Mouse (Mus musculus) kidney, postnatal 36 days (tissue): Measurements from ENCODE around the gene Kansl3.

Experiments used
- DNase-seq, 2 experiments: peaks; one replicate each; pipeline ENCODE4 v3.0.0; 2021 to 2022; ENCODE audit warnings: mixed read lengths in 2 of 2

Gene Kansl3

GRCm38 (mm10) chr1:36321829-36322573 lies 47.0 kb downstream of the Kansl3 start:
- peak; percentile 49 to 55 for DNase-seq

DNA sequence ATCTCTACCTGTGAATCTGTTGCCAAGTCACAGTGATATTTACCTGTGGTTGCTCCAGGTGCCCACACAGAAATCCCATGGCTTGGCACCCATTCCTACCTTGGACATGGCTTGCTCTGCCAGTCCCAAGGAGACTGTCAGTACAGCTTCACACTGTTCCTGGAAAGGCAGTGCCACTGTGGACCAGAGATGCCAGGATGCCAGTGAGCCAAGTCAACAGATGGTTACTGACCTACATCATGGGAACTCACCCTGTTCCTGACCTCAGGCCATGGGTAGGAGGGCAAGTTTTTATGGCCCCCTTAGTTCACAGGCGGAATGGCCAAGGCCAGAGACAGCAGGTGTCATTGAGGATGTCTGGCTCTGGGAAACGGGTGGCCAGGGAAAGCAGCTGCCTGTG lies 47.8 kb downstream of the Kansl3 start:
- DNase-seq = no peak

DNA sequence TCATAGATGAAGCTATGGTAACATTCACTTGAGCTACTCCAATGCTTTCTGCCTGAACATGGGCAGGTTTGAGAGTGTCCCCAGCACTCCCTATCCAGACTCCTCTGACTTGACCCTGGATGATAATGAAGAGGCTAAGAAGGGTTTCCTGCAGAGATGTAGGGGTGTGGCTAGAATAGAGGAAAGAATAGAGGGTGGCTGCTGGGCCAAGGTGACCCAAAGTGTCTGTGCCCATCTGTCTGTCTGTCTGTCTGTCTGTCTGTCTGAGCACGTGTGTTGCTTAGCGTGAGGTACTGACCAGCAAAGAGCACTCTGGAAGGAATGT lies 53.2 kb downstream of the Kansl3 start:
- no peak for DNase-seq

GRCm38 (mm10) chr1:36314959-36315775 lies 53.8 kb downstream of the Kansl3 start:
- DNase-seq = no peak

- no peak for DNase-seq
These were observed 59.5 kb downstream of the Kansl3 start for GRCm38 (mm10) chr1:36309498-36309901.

DNA sequence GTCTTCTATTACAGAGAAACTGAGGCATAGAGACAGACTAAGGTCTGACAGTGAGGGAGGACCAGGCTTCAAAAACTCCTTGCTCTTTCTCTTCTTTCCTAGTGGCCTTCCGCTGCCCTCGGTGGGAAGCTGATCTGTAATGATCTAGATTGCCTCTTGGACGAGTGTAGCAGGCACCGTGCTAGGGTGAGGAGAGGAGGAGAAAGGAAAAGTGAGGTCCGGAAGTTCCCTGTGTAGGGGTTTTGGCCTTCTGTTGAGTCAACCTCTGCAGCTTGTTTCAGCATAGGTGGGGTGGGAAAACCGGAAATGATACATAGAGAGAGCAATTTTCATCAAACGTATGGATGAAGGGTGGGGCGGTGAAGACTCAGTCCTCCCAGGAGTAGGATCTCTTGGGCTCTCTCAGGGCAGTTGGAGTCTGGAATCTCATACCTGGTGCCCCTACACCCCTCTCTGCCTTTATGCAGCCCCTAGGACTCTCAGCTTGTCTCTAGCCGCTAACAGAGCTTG lies 60.0 kb downstream of the Kansl3 start:
- no peak for DNase-seq

DNA sequence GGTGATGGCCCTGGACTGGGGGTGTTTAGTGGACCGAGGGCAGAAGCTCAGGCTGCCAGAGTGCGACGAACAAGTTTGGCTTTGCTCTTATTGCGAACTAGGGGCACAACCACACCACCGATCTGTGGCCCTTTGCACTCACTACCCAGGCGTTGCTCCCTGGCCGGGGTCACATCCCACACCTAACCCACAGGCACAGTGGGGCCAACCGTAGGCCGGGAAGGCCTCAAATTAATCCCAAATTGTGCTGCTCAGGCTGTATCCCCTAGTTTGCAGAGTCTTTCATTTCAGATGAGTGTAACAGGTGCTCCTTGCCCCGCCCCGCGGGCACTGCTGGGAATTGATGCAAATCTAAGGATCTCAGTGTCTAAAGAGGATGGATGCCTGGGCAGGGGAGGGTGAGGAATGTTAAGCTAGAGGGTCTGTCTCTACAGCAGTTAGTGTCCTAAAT lies 60.5 kb downstream of the Kansl3 start:
- DNase-seq = peak; percentile 20 to 39

DNA sequence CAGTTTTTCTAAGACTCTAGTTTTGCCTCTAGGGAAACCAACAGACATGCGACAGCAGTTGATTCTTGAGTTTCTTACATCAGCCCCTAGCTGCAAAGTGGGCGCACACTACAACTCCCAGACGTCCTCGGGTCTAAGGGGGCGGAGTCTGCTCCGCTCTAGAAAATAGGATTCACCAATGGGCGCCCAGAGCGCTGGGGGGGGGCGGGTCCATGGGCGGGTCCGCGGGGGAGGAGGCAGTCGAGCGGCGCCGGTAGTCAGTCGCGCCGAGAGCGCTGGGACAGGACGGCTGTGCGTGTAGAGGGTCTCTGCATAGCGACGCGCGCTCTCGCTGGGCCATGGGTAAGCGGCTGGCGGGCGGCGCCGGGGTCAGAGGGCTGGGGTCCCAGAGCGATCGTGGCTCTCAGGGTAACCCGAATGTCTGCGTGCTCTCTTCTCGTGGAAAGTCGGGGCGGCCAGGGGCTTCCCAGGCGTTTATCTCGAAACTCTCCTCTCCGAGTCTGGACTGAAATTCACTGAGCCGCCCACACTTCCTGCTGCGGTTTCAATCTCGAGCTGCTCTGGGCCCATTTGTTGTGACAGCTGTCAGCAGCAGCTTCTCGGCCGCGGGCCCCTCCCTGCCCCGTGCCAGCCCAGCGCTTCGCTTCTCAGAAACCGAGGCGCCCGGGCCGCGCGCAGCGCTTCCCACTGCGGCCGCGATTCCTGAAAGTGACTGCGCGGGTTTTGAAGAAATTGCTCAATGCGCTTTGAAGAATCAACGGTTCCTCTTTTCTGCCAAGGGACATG lies 61.3 kb downstream of the Kansl3 start, which contains the start of gene Arid5a:
Gene Arid5a, plus strand, starts transcription at position 239 of the 786 bp plus-strand sequence.
- peak; percentile 93 for DNase-seq

GRCm38 (mm10) chr1:36307121-36307494 lies 61.9 kb downstream of the Kansl3 start:
- no peak for DNase-seq

DNA sequence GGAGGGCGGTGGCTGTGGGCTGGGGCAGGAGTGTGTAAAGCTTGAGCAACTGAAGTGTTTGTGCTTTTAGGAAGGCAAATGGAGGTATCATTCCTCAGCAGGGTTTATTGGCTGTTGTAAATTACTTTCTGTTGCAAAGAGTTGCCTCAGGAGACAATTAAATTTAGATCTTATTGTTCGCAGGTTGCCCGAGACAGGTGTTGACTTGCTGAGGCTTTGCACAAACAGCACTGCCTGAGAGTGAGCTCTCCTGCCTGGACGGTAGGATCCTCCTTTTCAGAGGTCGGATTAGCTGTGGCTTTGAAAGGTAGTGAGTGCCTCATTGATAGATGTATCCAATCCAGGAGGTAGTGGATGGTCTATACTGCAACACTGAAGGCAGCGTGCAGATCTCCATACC lies 62.9 kb downstream of the Kansl3 start:
- no peak for DNase-seq

- no peak for DNase-seq
These were observed 64.2 kb downstream of the Kansl3 start for GRCm38 (mm10) chr1:36304764-36305163.

DNA sequence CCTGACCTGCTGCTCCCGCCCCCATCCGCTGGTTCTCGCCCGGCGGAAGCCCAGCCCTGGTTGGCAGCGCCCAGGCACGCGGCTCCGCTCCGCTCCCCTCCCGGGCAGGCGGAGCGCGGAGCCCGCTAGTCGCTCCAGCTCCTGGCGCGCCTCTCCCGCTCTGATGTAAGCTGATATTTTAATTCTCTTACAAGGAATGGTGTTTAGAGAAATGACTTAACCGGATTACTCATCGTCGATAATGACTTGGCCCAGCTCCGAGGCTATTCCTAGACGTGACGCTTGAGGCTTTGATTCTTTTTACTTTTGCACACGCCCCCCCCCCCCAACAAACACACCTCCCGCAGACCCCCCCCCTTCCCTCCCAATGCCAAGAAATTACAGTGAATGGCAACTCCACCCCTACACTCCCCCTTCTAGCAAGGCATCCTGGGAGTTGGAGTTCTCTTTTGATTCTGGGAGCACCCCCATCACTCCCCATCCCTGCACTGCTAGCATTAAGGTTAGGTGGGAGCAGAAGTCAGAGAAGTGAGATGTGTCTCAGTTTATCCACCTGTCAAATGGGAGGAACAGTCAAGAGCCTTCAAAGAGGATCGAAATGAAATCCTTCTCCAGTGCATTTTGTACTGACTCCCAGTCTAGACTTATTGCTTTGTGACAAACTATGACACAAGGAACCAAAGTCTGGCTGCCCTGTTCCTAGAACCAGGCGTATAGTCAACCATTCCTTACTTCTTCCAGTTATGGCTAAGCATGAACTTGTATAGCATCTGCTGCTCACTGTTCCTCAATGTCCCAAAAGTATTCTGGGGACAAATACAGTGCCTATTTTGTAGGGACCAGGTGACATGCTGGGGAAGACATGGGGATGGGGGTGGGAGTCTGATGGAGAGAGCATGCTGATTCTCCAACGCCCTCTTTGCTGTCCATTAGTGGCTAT lies 65.3 kb downstream of the Kansl3 start:
- DNase-seq = peak; percentile 67

- no peak for DNase-seq
These were observed 66.0 kb downstream of the Kansl3 start for GRCm38 (mm10) chr1:36302957-36303356.

DNA sequence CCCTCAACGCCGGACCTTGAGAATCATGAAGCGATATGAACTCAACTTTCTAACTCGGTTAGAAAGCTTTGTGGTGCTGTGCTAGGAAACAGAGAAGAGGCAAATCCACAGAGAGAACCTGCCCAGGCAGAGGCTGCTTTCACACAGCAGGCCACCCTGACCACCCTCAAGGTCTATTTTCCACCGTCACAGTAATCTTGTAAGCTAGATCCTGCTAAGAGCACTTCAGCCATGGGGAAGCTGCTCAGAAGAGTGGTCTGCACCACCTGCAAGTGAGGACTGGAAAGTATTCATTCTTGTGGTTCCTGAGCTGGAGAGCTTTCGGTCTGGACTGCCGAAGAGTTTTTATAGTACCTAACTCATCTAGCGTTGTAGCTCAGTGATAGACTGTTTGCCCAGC lies 66.7 kb downstream of the Kansl3 start:
- no peak for DNase-seq

GRCm38 (mm10) chr1:36300486-36300885 lies 68.5 kb downstream of the Kansl3 start:
- no peak for DNase-seq

GRCm38 (mm10) chr1:36299676-36300075 lies 69.3 kb downstream of the Kansl3 start:
- DNase-seq = no peak

DNA sequence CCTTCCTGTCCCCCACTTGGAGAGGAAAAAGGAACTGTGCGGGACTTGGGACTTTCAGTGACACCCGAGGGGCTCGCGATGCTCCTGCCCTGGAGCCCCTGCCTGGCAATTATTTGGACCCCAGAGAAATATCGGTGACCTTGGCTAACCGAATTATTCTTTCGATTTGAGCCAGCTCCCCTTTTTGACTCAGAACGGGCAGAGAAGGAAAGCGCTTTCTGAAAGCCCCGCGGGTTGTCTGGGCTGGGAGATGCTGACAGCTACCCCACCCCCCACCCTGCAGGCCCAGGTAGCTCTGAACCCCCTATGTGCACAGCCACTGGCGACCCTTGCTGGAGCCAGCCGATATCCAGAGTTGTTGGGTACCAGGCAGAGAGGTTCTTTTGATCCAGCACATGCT lies 69.9 kb downstream of the Kansl3 start:
- DNase-seq = no peak

- no peak for DNase-seq
These were observed 70.9 kb downstream of the Kansl3 start for GRCm38 (mm10) chr1:36298107-36298506.

DNA sequence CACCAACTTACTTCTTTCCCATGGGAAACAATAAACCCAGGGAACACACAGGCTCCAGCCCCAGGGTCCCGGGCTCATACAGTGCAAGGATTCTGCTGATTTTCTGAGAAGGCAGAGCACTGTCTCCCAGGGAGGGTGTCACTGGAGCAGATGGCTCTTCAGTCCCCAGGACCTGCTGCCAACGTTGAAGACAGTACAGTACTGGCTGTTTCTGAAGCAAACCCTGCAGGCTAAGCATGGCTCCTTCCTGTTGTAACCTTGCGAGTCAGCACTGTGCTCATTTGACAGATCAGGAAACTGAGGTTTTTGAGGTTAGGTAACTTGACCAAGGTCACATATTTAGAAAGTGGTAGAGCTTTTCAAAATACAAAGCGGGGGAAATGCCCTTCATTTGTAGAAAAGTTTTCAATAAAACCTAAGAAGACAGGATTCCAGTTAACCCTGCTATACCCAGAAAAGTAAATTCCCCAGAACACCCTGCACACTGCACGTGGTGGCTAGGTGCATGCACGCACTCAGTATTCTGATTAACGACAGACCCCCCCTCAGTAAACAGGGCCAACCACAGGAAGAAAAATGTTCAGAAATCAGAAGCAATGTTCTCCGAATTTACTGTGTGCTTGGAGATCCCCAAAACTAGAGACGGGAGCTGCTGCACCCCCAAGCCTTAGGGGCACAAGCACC lies 72.4 kb downstream of the Kansl3 start:
- DNase-seq = no peak

GRCm38 (mm10) chr1:36294402-36294801 lies 74.6 kb downstream of the Kansl3 start:
- DNase-seq = no peak

DNA sequence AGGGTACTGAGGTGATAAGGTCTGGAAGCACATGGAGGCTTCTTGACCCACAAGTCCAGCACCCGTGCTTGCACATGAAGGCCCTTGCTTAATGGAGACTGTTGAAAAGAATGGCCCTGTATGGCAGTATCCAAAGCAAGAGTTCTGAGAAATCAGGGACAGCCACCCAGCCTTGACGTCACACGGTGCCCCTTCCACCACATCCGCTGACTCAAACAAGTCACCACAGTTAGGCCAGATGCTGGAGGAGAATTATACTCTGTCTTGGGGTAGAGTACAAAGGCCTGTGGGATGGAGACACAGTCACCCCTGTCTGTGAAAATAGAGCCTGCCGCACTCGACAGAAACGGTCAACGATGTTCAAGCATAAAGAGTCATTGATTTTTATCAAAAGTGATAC lies 75.5 kb downstream of the Kansl3 start:
- DNase-seq = no peak
